Mouse (Mus musculus): ENCODE measurements at regions not wholly inside any gene's neighbourhood (a gene's known extent, or its start where the extent isn't known, plus 50 kb on each side); places are given as distances from the start of the nearest gene placed in this dataset.
"Not testable (repeated sequence)": the region's sequence is repeated elsewhere in the genome, so short reads cannot be mapped to it uniquely, and the experiment has no call there.

- H3K9ac ChIP-seq (ENCODE audit: low read depth, low read length), result no peak overlapping the region
- 18% methylated on average over 12 of the region's 12 CpGs for WGBS
- peak; percentile 92 for TF ChIP-seq CTCF (IDR thresholded peaks at IDR 0.05; ENCODE audit: low read depth)
- no peaks in the 10 kb centered on the region for H3K9me3 ChIP-seq (ENCODE audit: control insufficient read depth)
- H3K27me3 ChIP-seq (replicated peaks; ENCODE audit: control insufficient read depth, insufficient read depth, low read length), result no peaks in the 10 kb centered on the region
- no peaks in the 10 kb centered on the region for H3K36me3 ChIP-seq (ENCODE audit: control insufficient read depth, insufficient read depth)
- no peak overlapping the region for H3K4me3 ChIP-seq (ENCODE audit: low read depth, low read length)
- H3K27ac ChIP-seq (ENCODE audit: low read depth, low read length), result no peak overlapping the region
- no peak overlapping the region for H3K4me2 ChIP-seq (replicated peaks; ENCODE audit: low read depth)
- no peaks in the 10 kb centered on the region for H3K4me1 ChIP-seq (replicated peaks; ENCODE audit: control insufficient read depth, insufficient read depth, low read length)
- ATAC-seq, result no peak
Measured at GRCm38 (mm10) chr8:37063764-37064331, 70.4 kb downstream of the AI429214 start.

- no peaks in the 10 kb centered on the region for H3K36me3 ChIP-seq (ENCODE audit: control insufficient read depth, insufficient read depth)
Measured at GRCm38 (mm10) chr8:37072905-37073304, 79.5 kb downstream of the AI429214 start.

GRCm38 (mm10) chr8:37099727-37100126, 106.3 kb downstream of the AI429214 start:
- no peaks in the 10 kb centered on the region for H3K27me3 ChIP-seq (replicated peaks; ENCODE audit: control insufficient read depth, insufficient read depth, low read length)
- H3K36me3 ChIP-seq (ENCODE audit: control insufficient read depth, insufficient read depth), result no peaks in the 10 kb centered on the region
- no peak for TF ChIP-seq CTCF (IDR thresholded peaks at IDR 0.05; ENCODE audit: low read depth)
- no peak for ATAC-seq
- no peaks in the 10 kb centered on the region for H3K9me3 ChIP-seq (ENCODE audit: control insufficient read depth)
- no peak overlapping the region for H3K4me2 ChIP-seq (replicated peaks; ENCODE audit: low read depth)
- WGBS, result 76% methylated on average over 2 of the region's 2 CpGs
- no peak overlapping the region for H3K9ac ChIP-seq (ENCODE audit: low read depth, low read length)
- H3K4me1 ChIP-seq (replicated peaks; ENCODE audit: control insufficient read depth, insufficient read depth, low read length), result no peaks in the 10 kb centered on the region
- no peak overlapping the region for H3K27ac ChIP-seq (ENCODE audit: low read depth, low read length)
- no peak overlapping the region for H3K4me3 ChIP-seq (ENCODE audit: low read depth, low read length)

More at GRCm38 (mm10) chr8:37072905-37073304, 79.5 kb downstream of the AI429214 start:
- no peak overlapping the region for H3K9ac ChIP-seq (ENCODE audit: low read depth, low read length)
- no peaks in the 10 kb centered on the region for H3K9me3 ChIP-seq (ENCODE audit: control insufficient read depth)
- 17% methylated on average over 2 of the region's 2 CpGs for WGBS
- no peak overlapping the region for H3K27ac ChIP-seq (ENCODE audit: low read depth, low read length)
- no peak overlapping the region for H3K4me3 ChIP-seq (ENCODE audit: low read depth, low read length)
- H3K4me2 ChIP-seq (replicated peaks; ENCODE audit: low read depth), result no peak overlapping the region
- no peaks in the 10 kb centered on the region for H3K27me3 ChIP-seq (replicated peaks; ENCODE audit: control insufficient read depth, insufficient read depth, low read length)
- H3K4me1 ChIP-seq (replicated peaks; ENCODE audit: control insufficient read depth, insufficient read depth, low read length), result no peaks in the 10 kb centered on the region
- no peak for ATAC-seq
- TF ChIP-seq CTCF (IDR thresholded peaks at IDR 0.05; ENCODE audit: low read depth), result peak; percentile 61

DNA sequence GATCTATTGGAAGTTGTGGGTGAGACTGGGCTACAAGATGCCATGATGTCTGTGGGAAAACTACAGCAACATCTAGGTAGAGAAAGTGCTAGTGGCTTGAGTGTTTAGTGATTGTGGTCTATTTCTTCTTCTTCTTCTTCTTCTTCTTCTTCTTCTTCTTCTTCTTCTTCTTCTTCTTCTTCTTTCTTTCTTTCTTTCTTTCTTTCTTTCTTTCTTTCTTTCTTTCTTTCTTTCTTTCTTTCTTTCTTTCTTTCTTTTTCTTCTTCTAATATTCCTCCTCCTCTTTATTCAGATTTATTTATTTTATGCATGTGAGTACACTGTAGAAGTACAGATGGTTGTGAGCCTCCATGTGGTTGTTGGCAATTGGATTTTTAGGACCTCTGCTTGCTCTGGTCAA, 119.0 kb downstream of the AI429214 start:
- ATAC-seq; H3K4me1 ChIP-seq (replicated peaks; ENCODE audit: control insufficient read depth, insufficient read depth, low read length); H3K36me3 ChIP-seq (ENCODE audit: control insufficient read depth, insufficient read depth); H3K27ac ChIP-seq (ENCODE audit: low read depth, low read length); H3K27me3 ChIP-seq (replicated peaks; ENCODE audit: control insufficient read depth, insufficient read depth, low read length); H3K4me3 ChIP-seq (ENCODE audit: low read depth, low read length); H3K4me2 ChIP-seq (replicated peaks; ENCODE audit: low read depth); H3K9ac ChIP-seq (ENCODE audit: low read depth, low read length); H3K9me3 ChIP-seq (ENCODE audit: control insufficient read depth): not testable (repeated sequence)

- Histone ChIP-seq H3K36me3 (ENCODE audit: control insufficient read depth, insufficient read depth) (no peaks in the 10 kb centered on the region), H3K9ac (ENCODE audit: low read depth, low read length) (no peak overlapping the region), H3K9me3 (ENCODE audit: control insufficient read depth) (no peaks in the 10 kb centered on the region), H3K27me3 (replicated peaks; ENCODE audit: control insufficient read depth, insufficient read depth, low read length) (no peaks in the 10 kb centered on the region), H3K27ac (ENCODE audit: low read depth, low read length) (no peak overlapping the region), H3K4me3 (ENCODE audit: low read depth, low read length) (no peak overlapping the region), H3K4me1 (replicated peaks; ENCODE audit: control insufficient read depth, insufficient read depth, low read length) (no peaks in the 10 kb centered on the region), H3K4me2 (replicated peaks; ENCODE audit: low read depth) (no peak overlapping the region)
- no peak for ATAC-seq
- TF ChIP-seq CTCF (IDR thresholded peaks at IDR 0.05; ENCODE audit: low read depth), result no peak
Measured at GRCm38 (mm10) chr8:37125834-37126233, 132.4 kb downstream of the AI429214 start.

- no peak for TF ChIP-seq CTCF (IDR thresholded peaks at IDR 0.05; ENCODE audit: low read depth)
- ATAC-seq, result no peak
- no peaks in the 10 kb centered on the region for H3K36me3 ChIP-seq (ENCODE audit: control insufficient read depth, insufficient read depth)
- H3K4me3 ChIP-seq (ENCODE audit: low read depth, low read length), result no peak overlapping the region
- no peaks in the 10 kb centered on the region for H3K27me3 ChIP-seq (replicated peaks; ENCODE audit: control insufficient read depth, insufficient read depth, low read length)
- no peaks in the 10 kb centered on the region for H3K9me3 ChIP-seq (ENCODE audit: control insufficient read depth)
- WGBS, result 60% methylated on average over 1 of the region's 1 CpGs
- H3K9ac ChIP-seq (ENCODE audit: low read depth, low read length), result no peak overlapping the region
- H3K4me1 ChIP-seq (replicated peaks; ENCODE audit: control insufficient read depth, insufficient read depth, low read length), result no peaks in the 10 kb centered on the region
- H3K4me2 ChIP-seq (replicated peaks; ENCODE audit: low read depth), result no peak overlapping the region
- H3K27ac ChIP-seq (ENCODE audit: low read depth, low read length), result no peak overlapping the region
Measured at GRCm38 (mm10) chr8:37129670-37130069, 136.3 kb downstream of the AI429214 start.

- Histone ChIP-seq H3K27me3 (replicated peaks; ENCODE audit: control insufficient read depth, insufficient read depth, low read length) (no peaks in the 10 kb centered on the region), H3K36me3 (ENCODE audit: control insufficient read depth, insufficient read depth) (no peaks in the 10 kb centered on the region), H3K9ac (ENCODE audit: low read depth, low read length) (no peak overlapping the region), H3K9me3 (ENCODE audit: control insufficient read depth) (no peaks in the 10 kb centered on the region), H3K4me3 (ENCODE audit: low read depth, low read length) (no peak overlapping the region), H3K27ac (ENCODE audit: low read depth, low read length) (no peak overlapping the region), H3K4me1 (replicated peaks; ENCODE audit: control insufficient read depth, insufficient read depth, low read length) (no peaks in the 10 kb centered on the region), H3K4me2 (replicated peaks; ENCODE audit: low read depth) (no peak overlapping the region)
- 18% methylated on average over 4 of the region's 4 CpGs for WGBS
- ATAC-seq, result no peak
- peak; percentile 61 for TF ChIP-seq CTCF (IDR thresholded peaks at IDR 0.05; ENCODE audit: low read depth)
Measured at GRCm38 (mm10) chr8:37131988-37132387, 138.6 kb downstream of the AI429214 start.
